Mouse (Mus musculus) small intestine, adult 2 months (tissue): Measurements from ENCODE around the gene Ttc7.
"Not testable (repeated sequence)": the region's sequence is repeated elsewhere in the genome, so short reads cannot be mapped to it uniquely, and the experiment has no call there.

Source experiments
- CTCF ChIP-seq: fragments of 200-500 bp; IDR thresholded peaks from 2 replicates; pipeline ENCODE4 v1.5.1; 2012; ENCODE audit warnings: low read depth, mild to moderate bottlenecking, control low read depth, inconsistent platforms, low read length, moderate library complexity, mixed read lengths; ENCODE audit not compliant: insufficient replicate concordance, insufficient read length; ENCODE audit errors: extremely low read depth
- POLR2A ChIP-seq: fragments of 200-500 bp; IDR thresholded peaks from 2 replicates; pipeline ENCODE4 v1.6.1; 2012; ENCODE audit warnings: low read depth, mild to moderate bottlenecking, control low read depth, inconsistent platforms, low read length, moderate library complexity

DNA sequence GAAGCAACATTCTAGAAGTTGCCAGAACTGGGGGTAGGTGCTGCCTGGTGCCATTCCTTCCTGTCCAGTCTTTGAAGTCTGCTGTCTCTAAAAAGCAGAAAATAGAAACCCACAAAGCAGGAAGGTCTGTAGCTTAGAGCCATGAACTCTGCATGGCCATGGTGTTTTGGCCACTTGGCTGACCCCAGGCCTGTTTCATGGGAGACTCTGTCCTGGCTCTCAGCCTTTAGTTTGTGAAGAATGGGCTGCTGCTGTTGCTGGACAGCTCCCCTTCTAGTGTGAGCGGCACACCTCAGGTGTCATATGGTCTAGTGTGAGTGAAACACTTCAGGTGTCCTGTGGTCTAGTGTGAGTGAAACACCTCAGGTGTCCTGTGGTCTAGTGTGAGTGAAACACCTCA lies 14.0 kb downstream of the Ttc7 start:
- TF ChIP-seq POLR2A, CTCF: not testable (repeated sequence)
